Mouse (Mus musculus): Measurements from ENCODE around the gene Sowahd.

Gene Sowahd

DNA sequence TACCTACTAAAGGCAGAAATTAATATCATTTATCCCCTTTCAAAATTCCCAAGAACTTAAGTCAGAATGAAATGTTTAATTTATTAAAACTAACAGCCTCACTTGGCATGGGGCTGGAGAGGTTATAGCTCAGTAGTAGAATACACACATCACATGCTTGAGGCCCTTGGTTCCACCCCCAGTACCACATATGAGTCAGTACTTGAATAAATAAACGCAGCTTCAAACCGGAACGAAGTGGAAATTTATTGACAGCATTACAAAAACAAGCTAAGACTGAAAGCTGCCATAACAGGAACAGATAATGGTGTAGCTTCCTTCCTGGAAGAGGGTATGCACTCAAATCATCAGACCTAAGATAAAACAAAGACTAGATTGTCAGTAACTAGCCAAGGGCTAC, 42.8 kb downstream of the Sowahd start:
- peak; percentile 67 for DNase-seq (ENCODE audit: low read depth)

DNA sequence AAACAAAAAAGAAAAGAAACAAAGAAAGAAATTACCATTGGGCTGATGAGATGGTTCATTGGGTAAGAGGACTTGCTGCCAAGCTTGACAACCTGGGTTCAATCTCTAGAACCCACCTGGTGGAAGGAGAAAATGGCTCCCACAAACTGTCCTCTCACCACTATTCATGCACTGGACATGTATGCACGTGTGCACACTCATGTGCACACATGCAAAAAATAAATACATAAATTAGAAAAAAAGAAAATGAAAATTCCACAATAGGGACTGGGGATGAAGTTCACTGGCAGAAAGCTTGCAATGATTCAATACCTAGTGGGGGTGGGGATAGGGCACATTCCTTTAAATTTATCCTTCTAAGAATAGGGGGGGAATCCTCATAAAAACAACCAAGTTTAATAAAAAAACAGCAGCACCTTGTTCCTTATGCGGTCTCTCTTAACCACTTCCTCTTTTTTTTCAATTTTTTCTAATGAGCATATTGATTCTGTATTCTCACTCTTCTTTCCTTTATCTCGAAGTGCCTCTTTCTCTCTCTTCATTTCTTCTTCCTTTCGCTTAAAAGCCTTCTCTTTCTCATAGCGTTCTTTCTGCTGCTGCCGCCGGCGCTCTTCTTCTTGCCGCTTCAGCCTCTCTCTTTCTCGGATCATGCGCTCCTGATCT, 46.6 kb downstream of the Sowahd start:
- no peak for DNase-seq (ENCODE audit: low read depth)

DNA sequence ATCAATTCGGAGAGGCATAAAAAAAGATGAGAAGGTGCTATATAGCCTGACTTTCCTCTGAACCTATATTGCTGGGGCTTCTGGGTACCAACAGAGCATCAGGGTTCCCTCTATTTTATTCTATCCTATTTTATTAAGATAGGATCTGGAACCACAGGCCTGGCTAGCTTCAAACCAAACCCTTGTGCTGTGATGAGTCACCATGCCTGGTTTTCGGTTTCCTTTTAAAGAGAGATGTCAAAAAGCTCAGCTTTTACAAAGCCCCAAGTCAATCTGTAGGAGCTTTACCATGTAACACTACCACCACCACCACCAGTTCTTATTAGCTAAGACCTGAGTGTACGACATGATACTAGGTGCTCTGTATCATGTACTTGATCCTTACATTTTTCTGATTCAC, 50.0 kb downstream of the Sowahd start:
- peak; percentile 23 for DNase-seq (ENCODE audit: low read depth)

Data from induced T-regulatory cell, adult 2 months (primary cell).